ENCODE assay signal across 14 mouse cellular contexts in genomic region chr1:181017890-181018420, GRCm38 (mm10). TPM values are rescaled to one million over a fixed set of nuclear protein-coding genes. Genes with fewer than 3 reads are reported as not detected.
DNase-seq lines count a peak whose midpoint lies in the region; ATAC-seq and TF ChIP-seq lines count a peak whose summit lies in the region.
"Had no signal": no experiment of that assay in that cellular context is flagged by ENCODE, and none has a peak within 500 bp of the region (broad histone marks: within the 10 kb centered on the region; RNA-seq: fewer than 3 reads in every experiment).

No protein-coding gene starts in this region.

- H3K4me1 ChIP-seq in midbrain, embryonic 15.5 days = peaks cover 10% of the 10 kb centered on the region
- peaks cover 5% of the 10 kb centered on the region for H3K4me1 ChIP-seq in midbrain, embryonic 11.5 days (ENCODE audit: control insufficient read depth, insufficient read depth, low read length)
- H3K4me1 ChIP-seq in embryonic facial prominence, embryonic 15.5 days = peaks cover 24% of the 10 kb centered on the region
- H3K4me1 ChIP-seq in limb, embryonic 14.5 days (ENCODE audit: control insufficient read depth, insufficient read depth, low read length) = peaks cover 14% of the 10 kb centered on the region; the same call in 1 of the 2 replicates
- H3K4me1 ChIP-seq in midbrain, embryonic 16.5 days (ENCODE audit: control insufficient read depth, insufficient read depth, low read length) = peaks cover 2% of the 10 kb centered on the region; the same call in 1 of the 2 replicates

- no peak overlapping the region; the same call in 1 of the 2 replicates for H3K4me3 ChIP-seq in midbrain, embryonic 15.5 days
- H3K4me3 ChIP-seq in midbrain, embryonic 11.5 days (ENCODE audit: low read depth, low read length) = no peak overlapping the region
- H3K4me3 ChIP-seq in embryonic facial prominence, embryonic 15.5 days (replicated peaks) = no peak overlapping the region
- no peak overlapping the region for H3K4me3 ChIP-seq in limb, embryonic 14.5 days (replicated peaks; ENCODE audit: low read length)
- H3K4me3 ChIP-seq in midbrain, embryonic 16.5 days (ENCODE audit: low read depth, low read length) = no peak overlapping the region

- TF ChIP-seq POLR2A in limb, embryonic 14.5 days (IDR thresholded peaks at IDR 0.05; ENCODE audit: borderline replicate concordance, extremely low read depth, insufficient read depth, insufficient read length) = no peak

- WGBS in midbrain, embryonic 15.5 days = 80% methylated on average over 13 of the region's 13 CpGs
- 73% methylated on average over 13 of the region's 13 CpGs for WGBS in midbrain, embryonic 11.5 days
- WGBS in embryonic facial prominence, embryonic 15.5 days = 77% methylated on average over 13 of the region's 13 CpGs
- 70% methylated on average over 10 of the region's 13 CpGs for WGBS in limb, embryonic 14.5 days
- WGBS in midbrain, embryonic 16.5 days = 75% methylated on average over 13 of the region's 13 CpGs

- intact Hi-C loops in heart, postnatal 14 days (cut with DNase I) = no loop called here

- no peaks in the 10 kb centered on the region for H3K36me3 ChIP-seq in midbrain, embryonic 15.5 days (replicated peaks)
- no peaks in the 10 kb centered on the region for H3K36me3 ChIP-seq in midbrain, embryonic 11.5 days (ENCODE audit: control insufficient read depth, insufficient read depth, low read length)
- no peaks in the 10 kb centered on the region for H3K36me3 ChIP-seq in embryonic facial prominence, embryonic 15.5 days
- H3K36me3 ChIP-seq in limb, embryonic 14.5 days (ENCODE audit: control insufficient read depth, insufficient read depth, low read length) = no peaks in the 10 kb centered on the region
- H3K36me3 ChIP-seq in midbrain, embryonic 16.5 days (ENCODE audit: control insufficient read depth, insufficient read depth, low read length) = no peaks in the 10 kb centered on the region

- 0 out of 2 replicates have a peak overlapping the region, but pooled peaks have one; percentile 96 for H3K4me2 ChIP-seq in midbrain, embryonic 15.5 days
- H3K4me2 ChIP-seq in midbrain, embryonic 11.5 days = no peak overlapping the region
- H3K4me2 ChIP-seq in embryonic facial prominence, embryonic 15.5 days (replicated peaks) = peak overlapping the region; percentile 95; the same call in 1 of the 2 replicates
- H3K4me2 ChIP-seq in limb, embryonic 14.5 days (replicated peaks; ENCODE audit: low read depth, low read length, severe bottlenecking) = peak overlapping the region; percentile 96
- H3K4me2 ChIP-seq in midbrain, embryonic 16.5 days (ENCODE audit: low read length) = no peak overlapping the region

- peaks cover 4% of the 10 kb centered on the region; the same call in 1 of the 2 replicates for H3K27me3 ChIP-seq in midbrain, embryonic 15.5 days (replicated peaks)
- no peaks in the 10 kb centered on the region; the same call in 1 of the 2 replicates for H3K27me3 ChIP-seq in midbrain, embryonic 11.5 days (ENCODE audit: control insufficient read depth, insufficient read depth, low read length)
- no peaks in the 10 kb centered on the region; the same call in 1 of the 2 replicates for H3K27me3 ChIP-seq in embryonic facial prominence, embryonic 15.5 days
- H3K27me3 ChIP-seq in limb, embryonic 14.5 days (ENCODE audit: control insufficient read depth, insufficient read depth, low read length) = no peaks in the 10 kb centered on the region
- no peaks in the 10 kb centered on the region for H3K27me3 ChIP-seq in midbrain, embryonic 16.5 days (ENCODE audit: control insufficient read depth, insufficient read depth, low read depth, low read length)

- no peaks in the 10 kb centered on the region for H3K9me3 ChIP-seq in midbrain, embryonic 15.5 days
- no peaks in the 10 kb centered on the region for H3K9me3 ChIP-seq in midbrain, embryonic 11.5 days (ENCODE audit: control insufficient read depth, low read length)
- no peaks in the 10 kb centered on the region for H3K9me3 ChIP-seq in embryonic facial prominence, embryonic 15.5 days (replicated peaks)
- no peaks in the 10 kb centered on the region for H3K9me3 ChIP-seq in limb, embryonic 14.5 days (ENCODE audit: control insufficient read depth, low read length)
- no peaks in the 10 kb centered on the region for H3K9me3 ChIP-seq in midbrain, embryonic 16.5 days (replicated peaks; ENCODE audit: control insufficient read depth, low read length, poor library complexity, severe bottlenecking)

- no peak overlapping the region for H3K27ac ChIP-seq in midbrain, embryonic 15.5 days
- no peak overlapping the region for H3K27ac ChIP-seq in midbrain, embryonic 11.5 days (ENCODE audit: low read depth, low read length)
- no peak overlapping the region; the same call in 1 of the 2 replicates for H3K27ac ChIP-seq in embryonic facial prominence, embryonic 15.5 days (replicated peaks)
- H3K27ac ChIP-seq in limb, embryonic 14.5 days (replicated peaks; ENCODE audit: low read depth, low read length) = no peak overlapping the region
- H3K27ac ChIP-seq in midbrain, embryonic 16.5 days (ENCODE audit: low read length) = no peak overlapping the region

- no peak overlapping the region for H3K9ac ChIP-seq in midbrain, embryonic 15.5 days
- no peak overlapping the region for H3K9ac ChIP-seq in midbrain, embryonic 11.5 days (ENCODE audit: low read length)
- no peak overlapping the region for H3K9ac ChIP-seq in embryonic facial prominence, embryonic 15.5 days
- no peak overlapping the region for H3K9ac ChIP-seq in limb, embryonic 14.5 days (ENCODE audit: low read depth, low read length, severe bottlenecking)
- H3K9ac ChIP-seq in midbrain, embryonic 16.5 days (ENCODE audit: low read depth, low read length) = no peak overlapping the region

- no peak for ATAC-seq in midbrain, embryonic 15.5 days (replicated peaks)
- no peak for ATAC-seq in midbrain, embryonic 11.5 days (ENCODE audit: low FRiP score)
- ATAC-seq in embryonic facial prominence, embryonic 15.5 days (ENCODE audit: insufficient number of reproducible peaks, low FRiP score, low TSS enrichment, low read depth) = no peak
- no peak for ATAC-seq in limb, embryonic 14.5 days (ENCODE audit: low FRiP score, low read depth)
- ATAC-seq in granulocyte monocyte progenitor cell, adult 5-6 weeks (replicated peaks; ENCODE audit: poor library complexity, severe bottlenecking) = no peak
- ATAC-seq in midbrain, embryonic 16.5 days = no peak

- DNase-seq in heart, adult 11 months = peak; percentile 92
- DNase-seq in heart, postnatal 14 days = no peak
- no peak for DNase-seq in midbrain, embryonic 11.5 days (ENCODE audit: low spot score, missing footprints)
- no peak for DNase-seq in limb, embryonic 14.5 days (ENCODE audit: low spot score)

RNA-seq across cellular contexts. Expression of gene Ephx1, which starts 2.7 kb away (rescaled TPM):
- 10 to 100 TPM; 20.7 to 25.9 TPM for total RNA-seq in heart, postnatal 14 days (2021)
- 5.9 and 6.0 TPM in 2 replicates for polyA plus RNA-seq in midbrain, embryonic 15.5 days (2015; fragmentation: Nextera tagmentation; extraction: Ambion mirVana)
- polyA plus RNA-seq in midbrain, embryonic 11.5 days (2014; fragmentation: Nextera tagmentation; extraction: Ambion mirVana) = 0.87 and 1.6 TPM in 2 replicates
- 16.3 and 17.7 TPM in 2 replicates for polyA plus RNA-seq in embryonic facial prominence, embryonic 15.5 days (2015; fragmentation: Nextera tagmentation; extraction: Ambion mirVana)
- 6.7 TPM in 2 replicates for polyA plus RNA-seq in limb, embryonic 14.5 days (2012; rRNA removed)
- 6.8 and 8.1 TPM in 2 replicates for polyA plus RNA-seq in limb, embryonic 14.5 days (2014; fragmentation: Nextera tagmentation; extraction: Ambion mirVana)
- not detected in 2 replicates for total RNA-seq in granulocyte monocyte progenitor cell, adult 5-6 weeks (2014; fragmentation: Nextera tagmentation)
- 0.13 and 2.1 TPM in 2 replicates for total RNA-seq in granulocyte monocyte progenitor cell, adult 5-6 weeks (2017)
- polyA plus RNA-seq in midbrain, embryonic 16.5 days (2015; fragmentation: Nextera tagmentation; extraction: Ambion mirVana) = 5.7 and 8.2 TPM in 2 replicates

RNA-seq across cellular contexts. Expression of gene 9130409I23Rik, which starts 33.1 kb away (rescaled TPM):
- total RNA-seq in heart, postnatal 14 days (2021) = not detected
- not detected in 2 replicates for polyA plus RNA-seq in midbrain, embryonic 15.5 days (2015; fragmentation: Nextera tagmentation; extraction: Ambion mirVana)
- polyA plus RNA-seq in midbrain, embryonic 11.5 days (2014; fragmentation: Nextera tagmentation; extraction: Ambion mirVana) = 0.08 TPM in 1 of 2 replicates, not detected in the other
- not detected in 2 replicates for polyA plus RNA-seq in embryonic facial prominence, embryonic 15.5 days (2015; fragmentation: Nextera tagmentation; extraction: Ambion mirVana)
- polyA plus RNA-seq in limb, embryonic 14.5 days (2012; rRNA removed) = not detected in 2 replicates
- not detected in 2 replicates for polyA plus RNA-seq in limb, embryonic 14.5 days (2014; fragmentation: Nextera tagmentation; extraction: Ambion mirVana)
- total RNA-seq in granulocyte monocyte progenitor cell, adult 5-6 weeks (2014; fragmentation: Nextera tagmentation) = not detected in 2 replicates
- not detected in 2 replicates for total RNA-seq in granulocyte monocyte progenitor cell, adult 5-6 weeks (2017)
- 0.17 TPM in 1 of 2 replicates, not detected in the other for polyA plus RNA-seq in midbrain, embryonic 16.5 days (2015; fragmentation: Nextera tagmentation; extraction: Ambion mirVana)
- total RNA-seq: heart, postnatal 4 days; left cerebral cortex, postnatal 4 days had no signal
- polyA plus RNA-seq: brain, embryonic 14.5 days; cortical plate, adult 2 months; gonadal fat pad, adult 2 months; kidney, embryonic 14.5 days had no signal

Comparison
In these comparisons a context has a peak if more than half of its experiments do, and no peak if none do; other contexts are left out.
1. H3K4me2 ChIP-seq: peak in midbrain, embryonic 15.5 days (single experiment), embryonic facial prominence, embryonic 15.5 days (single experiment) and limb, embryonic 14.5 days (single experiment); none in midbrain, embryonic 11.5 days (single experiment) and midbrain, embryonic 16.5 days (single experiment).